Mouse (Mus musculus) heart, adult 2 months (tissue): Measurements from ENCODE around the gene Znrf3.

Experiments
- CTCF ChIP-seq: fragments of 200-600 bp; IDR thresholded peaks from 2 replicates; pipeline ENCODE4 v1.8.1; 2022; ENCODE audit warnings: antibody characterized with exemption, mild to moderate bottlenecking, moderate library complexity
- EP300 ChIP-seq: fragments of 200-500 bp; IDR thresholded peaks from 2 replicates; pipeline ENCODE4 v1.6.1; 2011; ENCODE audit warnings: low read depth, low read length, control low read depth; ENCODE audit not compliant: insufficient read depth

- TF ChIP-seq CTCF (no peak), EP300 (no peak)
Observed at GRCm38 (mm10) chr11:5275216-5275615, 169.4 kb downstream of the Znrf3 start.
